Mouse (Mus musculus) B cell, adult 62 days (primary cell): ENCODE measurements around the gene Gm3573. TPM values are rescaled to one million over a fixed set of nuclear protein-coding genes. Genes with fewer than 3 reads are reported as not detected.

Source experiments
- total RNA-seq: library from RNA; stranded (reverse); gene quantifications from 4 replicates; pipeline ENCODE4 v1.2.4, GENCODE M21; 2023

Gene Gm3573
- total RNA-seq, result not detected in 4 replicates

GRCm38 (mm10) chr14:42190691-42191090 lies at the start of gene Gm3573:
Gene Gm3573 (minus strand): TSS chr14:42190791.

GRCm38 (mm10) chr14:42162522-42162921 lies 28.1 kb downstream of the Gm3573 start, which contains the start of gene Gm17027:
Gene Gm17027 (minus strand): TSS chr14:42162622.

Other genes with a start within 250 kb of the Gm3573 start
- gene 1700024B05Rik, start 246.8 kb downstream of the Gm3573 start, total RNA-seq, result not detected in 4 replicates
- gene Gm6401, start 222.9 kb downstream of the Gm3573 start, total RNA-seq, result not detected in 4 replicates
- gene Gm3543, start 207.5 kb downstream of the Gm3573 start, total RNA-seq, result not detected in 4 replicates
- not detected in 4 replicates for gene Gm7951, start 73.4 kb downstream of the Gm3573 start, total RNA-seq
- gene Gm17027, start 28.2 kb downstream of the Gm3573 start, total RNA-seq, result not detected in 4 replicates
- gene Gm17026, start 69.3 kb upstream of the Gm3573 start, total RNA-seq, result not detected in 4 replicates
- not detected in 4 replicates for gene Gm9611, start 106.6 kb upstream of the Gm3573 start, total RNA-seq
- not detected in 4 replicates for gene Gm7995, start 119.4 kb upstream of the Gm3573 start, total RNA-seq
- gene Gm8005, start 248.9 kb upstream of the Gm3573 start, total RNA-seq, result not detected in 4 replicates